Mouse (Mus musculus) limb, embryonic 15.5 days (tissue): ENCODE measurements at regions not wholly inside any gene's neighbourhood (a gene's known extent, or its start where the extent isn't known, plus 50 kb on each side); places are given as distances from the start of the nearest gene placed in this dataset.

Experiments
- ATAC-seq: fragments of 200-750 bp; cut with Nextera tagmentation; 2 replicates; pipeline ENCODE4 v1.8.0; 2017; ENCODE audit warnings: low read depth, moderate TSS enrichment; ENCODE audit not compliant: insufficient number of reproducible peaks, low FRiP score, low TSS enrichment
- H3K27ac ChIP-seq: fragments of 300-500 bp; sonication (generic); 2 replicates; pipeline ENCODE4 v1.5.1; 2015; ENCODE audit warnings: moderate library complexity, mild to moderate bottlenecking, inconsistent platforms
- H3K27me3 ChIP-seq: fragments of 300-500 bp; sonication (generic); 2 replicates; pipeline ENCODE4 v1.6.1; 2015; ENCODE audit warnings: inconsistent platforms
- H3K36me3 ChIP-seq: fragments of 300-500 bp; sonication (generic); 2 replicates; pipeline ENCODE4 v1.6.1; 2015; ENCODE audit warnings: inconsistent platforms
- H3K4me1 ChIP-seq: fragments of 300-500 bp; sonication (generic); 2 replicates; pipeline ENCODE4 v1.6.1; 2015; ENCODE audit warnings: inconsistent platforms
- H3K4me2 ChIP-seq: fragments of 300-500 bp; sonication (generic); 2 replicates; pipeline ENCODE4 v1.6.1; 2015; ENCODE audit warnings: mild to moderate bottlenecking, inconsistent platforms
- H3K4me3 ChIP-seq: fragments of 300-500 bp; sonication (generic); 2 replicates; pipeline ENCODE4 v1.5.1; 2015; ENCODE audit warnings: mild to moderate bottlenecking, inconsistent platforms
- H3K9ac ChIP-seq: fragments of 300-500 bp; sonication (generic); 2 replicates; pipeline ENCODE4 v1.6.1; 2015; ENCODE audit warnings: inconsistent platforms
- H3K9me3 ChIP-seq: fragments of 300-500 bp; sonication (generic); 2 replicates; pipeline ENCODE4 v1.6.1; 2016; ENCODE audit warnings: inconsistent platforms
- WGBS: fragments of 180-500 bp; shearing (Covaris S2); methylation state at CpG from one replicate; pipeline ENCODE4 v1.1.7; 2015; 5-methylcytosine and 5-hydroxymethylcytosine counted together

- H3K27ac ChIP-seq = no peak overlapping the region
- 77% methylated on average over 15 of the region's 15 CpGs for WGBS
- H3K27me3 ChIP-seq = no peaks in the 10 kb centered on the region
Measured at GRCm38 (mm10) chr10:118792352-118793100, 77.5 kb downstream of the Dyrk2 start.

GRCm38 (mm10) chr10:118793794-118794193, 76.2 kb downstream of the Dyrk2 start:
- 84% methylated on average over 2 of the region's 2 CpGs for WGBS
- no peaks in the 10 kb centered on the region for H3K27me3 ChIP-seq
- no peaks in the 10 kb centered on the region for H3K9me3 ChIP-seq
- H3K4me2 ChIP-seq = no peak overlapping the region
- ATAC-seq = no peak
- 0 out of 2 replicates have a peak, but pooled peaks cover 4% of the 10 kb centered on the region for H3K4me1 ChIP-seq
- H3K27ac ChIP-seq = no peak overlapping the region
- H3K36me3 ChIP-seq = no peaks in the 10 kb centered on the region
- H3K4me3 ChIP-seq = no peak overlapping the region
- H3K9ac ChIP-seq = no peak overlapping the region

More at GRCm38 (mm10) chr10:118792352-118793100, 77.5 kb downstream of the Dyrk2 start:
- 0 out of 2 replicates have a peak, but pooled peaks cover 4% of the 10 kb centered on the region for H3K4me1 ChIP-seq
- no peak overlapping the region for H3K4me3 ChIP-seq
- no peaks in the 10 kb centered on the region for H3K36me3 ChIP-seq
- H3K4me2 ChIP-seq = no peak overlapping the region
- ATAC-seq = no peak
- H3K9ac ChIP-seq = no peak overlapping the region
- no peaks in the 10 kb centered on the region for H3K9me3 ChIP-seq

DNA sequence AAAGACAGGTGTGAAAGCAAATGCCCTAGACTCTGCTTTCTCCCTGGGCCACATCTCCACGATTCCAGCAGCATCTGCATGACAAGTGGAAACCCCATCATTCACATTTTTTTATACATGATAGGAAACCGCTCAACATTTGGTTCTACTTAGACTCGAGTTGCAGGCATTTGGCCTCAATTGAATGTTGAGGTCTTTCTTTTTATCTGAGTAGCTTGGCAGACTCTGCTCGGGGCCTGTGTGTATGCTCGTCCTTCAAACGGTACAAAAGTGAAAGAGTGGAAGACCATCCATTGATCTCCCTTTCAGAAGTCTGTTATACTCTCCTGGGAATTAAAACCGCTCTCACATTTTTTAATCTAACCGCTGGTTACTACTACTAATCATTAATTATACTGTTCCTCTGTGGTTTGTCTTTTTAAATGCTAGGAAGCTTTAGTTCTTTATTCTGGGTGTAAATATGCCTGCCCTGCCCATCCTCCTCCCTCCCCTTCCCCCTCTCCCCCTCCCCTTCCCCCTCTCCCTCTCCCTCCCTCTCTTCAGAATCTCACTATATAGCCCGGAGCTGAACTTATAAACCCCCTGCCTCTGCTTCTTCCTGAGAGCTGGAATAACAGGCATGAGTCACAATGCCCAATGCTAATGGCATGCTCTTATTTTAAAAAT, 75.5 kb downstream of the Dyrk2 start:
- no peak for ATAC-seq
- no peak overlapping the region for H3K27ac ChIP-seq
- WGBS = 32% methylated on average over 9 of the region's 9 CpGs
- no peak overlapping the region for H3K4me3 ChIP-seq
- H3K9ac ChIP-seq = no peak overlapping the region
- no peak overlapping the region for H3K4me2 ChIP-seq
- 0 out of 2 replicates have a peak, but pooled peaks cover 4% of the 10 kb centered on the region for H3K4me1 ChIP-seq
- no peaks in the 10 kb centered on the region for H3K36me3 ChIP-seq
- H3K9me3 ChIP-seq = no peaks in the 10 kb centered on the region
- no peaks in the 10 kb centered on the region for H3K27me3 ChIP-seq

GRCm38 (mm10) chr10:118795061-118795407, 75.0 kb downstream of the Dyrk2 start:
- Histone ChIP-seq H3K4me3 (no peak overlapping the region), H3K27ac (no peak overlapping the region), H3K27me3 (no peaks in the 10 kb centered on the region), H3K9me3 (no peaks in the 10 kb centered on the region), H3K4me1 (0 out of 2 replicates have a peak, but pooled peaks cover 4% of the 10 kb centered on the region), H3K36me3 (no peaks in the 10 kb centered on the region), H3K9ac (no peak overlapping the region), H3K4me2 (no peak overlapping the region)
- WGBS = 69% methylated on average over 3 of the region's 3 CpGs
- ATAC-seq = no peak

- no peaks in the 10 kb centered on the region for H3K27me3 ChIP-seq
- no peak overlapping the region for H3K27ac ChIP-seq
- no peak for ATAC-seq
- H3K36me3 ChIP-seq = no peaks in the 10 kb centered on the region
- no peak overlapping the region for H3K4me2 ChIP-seq
- H3K9me3 ChIP-seq = no peaks in the 10 kb centered on the region
- 0 out of 2 replicates have a peak, but pooled peaks cover 4% of the 10 kb centered on the region for H3K4me1 ChIP-seq
- no peak overlapping the region for H3K9ac ChIP-seq
- 84% methylated on average over 7 of the region's 7 CpGs for WGBS
- no peak overlapping the region for H3K4me3 ChIP-seq
Measured at GRCm38 (mm10) chr10:118796512-118796911, 73.5 kb downstream of the Dyrk2 start.

GRCm38 (mm10) chr10:118797256-118797655, 72.8 kb downstream of the Dyrk2 start:
- H3K9me3 ChIP-seq = no peaks in the 10 kb centered on the region
- H3K4me1 ChIP-seq = 0 out of 2 replicates have a peak, but pooled peaks cover 4% of the 10 kb centered on the region
- no peak overlapping the region for H3K4me3 ChIP-seq
- H3K27me3 ChIP-seq = no peaks in the 10 kb centered on the region
- no peak overlapping the region for H3K4me2 ChIP-seq
- no peak overlapping the region for H3K9ac ChIP-seq
- 83% methylated on average over 5 of the region's 5 CpGs for WGBS
- no peak overlapping the region for H3K27ac ChIP-seq
- no peaks in the 10 kb centered on the region for H3K36me3 ChIP-seq
- no peak for ATAC-seq

- Histone ChIP-seq H3K27ac (no peak overlapping the region), H3K4me3 (no peak overlapping the region), H3K27me3 (no peaks in the 10 kb centered on the region), H3K4me2 (no peak overlapping the region), H3K9me3 (no peaks in the 10 kb centered on the region), H3K4me1 (peaks cover 12% of the 10 kb centered on the region; the same call in 1 of the 2 replicates), H3K9ac (no peak overlapping the region), H3K36me3 (no peaks in the 10 kb centered on the region)
- no peak for ATAC-seq
- WGBS = 90% methylated on average over 8 of the region's 8 CpGs
Measured at GRCm38 (mm10) chr10:118799767-118800166, 70.2 kb downstream of the Dyrk2 start.

- Histone ChIP-seq H3K9ac (no peak overlapping the region), H3K9me3 (no peaks in the 10 kb centered on the region), H3K4me2 (no peak overlapping the region), H3K27ac (no peak overlapping the region), H3K4me1 (peaks cover 11% of the 10 kb centered on the region; the same call in 1 of the 2 replicates), H3K27me3 (no peaks in the 10 kb centered on the region), H3K36me3 (no peaks in the 10 kb centered on the region), H3K4me3 (no peak overlapping the region)
- WGBS = 84% methylated on average over 20 of the region's 20 CpGs
- ATAC-seq = no peak
Measured at GRCm38 (mm10) chr10:118803922-118804557, 66.0 kb downstream of the Dyrk2 start.

DNA sequence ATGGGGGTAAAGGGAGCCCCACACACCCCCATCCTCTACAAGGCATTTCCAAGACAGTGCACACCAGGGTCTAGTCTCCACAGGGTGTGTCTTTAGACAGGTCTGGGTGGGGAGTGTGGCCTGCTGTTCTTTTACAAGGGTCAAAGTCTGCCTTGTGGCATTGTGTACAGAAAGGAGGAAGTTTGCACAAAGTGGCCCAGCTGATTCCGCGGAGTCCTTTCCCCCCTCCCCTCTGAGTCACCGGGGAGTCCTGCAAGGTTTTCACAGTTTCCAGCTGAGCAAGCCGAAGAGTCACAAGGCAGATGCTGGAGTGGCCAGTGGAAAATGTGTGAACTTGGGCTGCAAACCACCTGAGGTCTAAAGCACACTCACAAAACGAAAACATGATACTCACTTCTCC, 65.4 kb downstream of the Dyrk2 start:
- 37% methylated on average over 5 of the region's 5 CpGs for WGBS
- Histone ChIP-seq H3K36me3 (no peaks in the 10 kb centered on the region), H3K9ac (no peak overlapping the region), H3K27me3 (no peaks in the 10 kb centered on the region), H3K27ac (no peak overlapping the region), H3K4me1 (peaks cover 11% of the 10 kb centered on the region; the same call in 1 of the 2 replicates), H3K9me3 (no peaks in the 10 kb centered on the region), H3K4me3 (no peak overlapping the region), H3K4me2 (no peak overlapping the region)
- no peak for ATAC-seq
